Mouse (Mus musculus) heart, embryonic 15.5 days (tissue): ENCODE data around the gene Ranbp3. TPM values are rescaled to one million over a fixed set of nuclear protein-coding genes. Genes with fewer than 3 reads are reported as not detected.
A peak's percentile ranks its signal among the peaks of the same experiment; 100 is the strongest.

Experiments used
- ATAC-seq: fragments of 200-750 bp; cut with Nextera tagmentation; replicated peaks from 2 replicates; pipeline ENCODE4 v1.8.0; 2017; ENCODE audit warnings: low read depth, moderate TSS enrichment; ENCODE audit not compliant: insufficient number of reproducible peaks, insufficient read depth, low FRiP score
- H3K27ac ChIP-seq: fragments of 300-500 bp; sonication (generic); 2 replicates; pipeline ENCODE4 v1.5.1; 2015; ENCODE audit warnings: mild to moderate bottlenecking, inconsistent platforms
- H3K27me3 ChIP-seq: fragments of 300-500 bp; sonication (generic); 2 replicates; pipeline ENCODE4 v1.6.1; 2015; ENCODE audit warnings: inconsistent platforms
- H3K36me3 ChIP-seq: fragments of 300-500 bp; sonication (generic); 2 replicates; pipeline ENCODE4 v1.6.1; 2015; ENCODE audit warnings: mild to moderate bottlenecking, inconsistent platforms
- H3K4me1 ChIP-seq: fragments of 300-500 bp; sonication (generic); replicated peaks from 2 replicates; pipeline ENCODE4 v1.6.1; 2015; ENCODE audit warnings: inconsistent platforms
- H3K4me2 ChIP-seq: fragments of 300-500 bp; sonication (generic); 2 replicates; pipeline ENCODE4 v1.6.1; 2015; ENCODE audit warnings: inconsistent platforms, mild to moderate bottlenecking, moderate library complexity
- H3K4me3 ChIP-seq: fragments of 300-500 bp; sonication (generic); 2 replicates; pipeline ENCODE4 v1.5.1; 2015; ENCODE audit warnings: mild to moderate bottlenecking, inconsistent platforms
- H3K9ac ChIP-seq: fragments of 300-500 bp; sonication (generic); 2 replicates; pipeline ENCODE4 v1.6.1; 2015; ENCODE audit warnings: mild to moderate bottlenecking, inconsistent platforms
- H3K9me3 ChIP-seq: fragments of 300-500 bp; sonication (generic); replicated peaks from 2 replicates; pipeline ENCODE4 v1.6.1; 2016; ENCODE audit warnings: inconsistent platforms
- WGBS: fragments of 180-500 bp; shearing (Covaris S2); methylation state at CpG from one replicate; pipeline ENCODE4 v1.1.7; 2015; ENCODE audit warnings: mixed read lengths; 5-methylcytosine and 5-hydroxymethylcytosine counted together
- polyA plus RNA-seq: library from polyadenylated mRNA; unstranded; fragments of >200 nt; fragmentation: Nextera tagmentation; extraction: Ambion mirVana; gene quantifications from 2 replicates; pipeline ENCODE4 v1.2.1, GENCODE M21; 2015

The Ranbp3 gene
- polyA plus RNA-seq, 1 experiment from 2014 or later = 51.9 TPM

- Histone ChIP-seq H3K27me3 (peaks cover 70% of the 10 kb centered on the region), H3K9ac (peak overlapping the region; percentile 79), H3K4me3 (peak overlapping the region; percentile 67), H3K27ac (peak overlapping the region; percentile 55; the same call in 1 of the 2 replicates), H3K4me1 (peaks cover 38% of the 10 kb centered on the region), H3K9me3 (no peaks in the 10 kb centered on the region), H3K4me2 (peak overlapping the region; percentile 99), H3K36me3 (no peaks in the 10 kb centered on the region)
- ATAC-seq = peak; percentile 20
- 1% methylated on average over 51 of the region's 51 CpGs for WGBS
Observed at GRCm38 (mm10) chr17:56756703-56757399, 83.8 kb downstream of the Ranbp3 start.

- Histone ChIP-seq H3K4me2 (peak within 1 kb of the TSS; percentile 99), H3K4me1 (peaks cover 45% of the 10 kb centered on the region), H3K27ac (peak within 1 kb of the TSS; percentile 55; the same call in 1 of the 2 replicates), H3K27me3 (peaks cover 63% of the 10 kb centered on the region), H3K4me3 (peak within 1 kb of the TSS; percentile 67), H3K9me3 (no peaks in the 10 kb centered on the region), H3K36me3 (no peaks in the 10 kb centered on the region), H3K9ac (peak within 1 kb of the TSS; percentile 79)
- ATAC-seq = peak; percentile 65
- WGBS = under 1% methylated on average over 46 of the region's 48 CpGs
Observed at GRCm38 (mm10) chr17:56757416-56758123, 84.5 kb downstream of the Ranbp3 start, which contains the start of gene Nrtn. Gene Nrtn (minus strand): TSS chr17:56757530.

GRCm38 (mm10) chr17:56758132-56758531, 85.0 kb downstream of the Ranbp3 start:
- H3K4me3 ChIP-seq = no peak overlapping the region
- peak overlapping the region; percentile 99 for H3K4me2 ChIP-seq
- no peak for ATAC-seq
- H3K4me1 ChIP-seq = peaks cover 50% of the 10 kb centered on the region
- 8% methylated on average over 12 of the region's 12 CpGs for WGBS
- H3K9me3 ChIP-seq = no peaks in the 10 kb centered on the region
- no peaks in the 10 kb centered on the region for H3K36me3 ChIP-seq
- no peak overlapping the region for H3K27ac ChIP-seq
- H3K27me3 ChIP-seq = peaks cover 57% of the 10 kb centered on the region
- H3K9ac ChIP-seq = no peak overlapping the region

- Histone ChIP-seq H3K27me3 (peaks cover 46% of the 10 kb centered on the region), H3K4me1 (peaks cover 54% of the 10 kb centered on the region), H3K27ac (no peak overlapping the region), H3K4me3 (no peak overlapping the region), H3K9me3 (no peaks in the 10 kb centered on the region), H3K36me3 (no peaks in the 10 kb centered on the region), H3K9ac (no peak overlapping the region), H3K4me2 (no peak overlapping the region)
- WGBS = 59% methylated on average over 7 of the region's 7 CpGs
- ATAC-seq = no peak
Observed at GRCm38 (mm10) chr17:56759261-56759660, 86.2 kb downstream of the Ranbp3 start.

- H3K4me2 ChIP-seq = no peak overlapping the region
- peaks cover 54% of the 10 kb centered on the region for H3K4me1 ChIP-seq
- no peak overlapping the region for H3K9ac ChIP-seq
- H3K36me3 ChIP-seq = no peaks in the 10 kb centered on the region
- no peak overlapping the region for H3K27ac ChIP-seq
- no peak overlapping the region for H3K4me3 ChIP-seq
- H3K27me3 ChIP-seq = peaks cover 28% of the 10 kb centered on the region
- no peaks in the 10 kb centered on the region for H3K9me3 ChIP-seq
- 70% methylated on average over 3 of the region's 3 CpGs for WGBS
- no peak for ATAC-seq
Observed at GRCm38 (mm10) chr17:56761077-56761476, 88.0 kb downstream of the Ranbp3 start.

Other genes starting within 250 kb of the Ranbp3 start
- gene Ptprs, start 196.8 kb upstream of the Ranbp3 start, polyA plus RNA-seq = 37.6 and 62.0 TPM in 2 replicates
- gene Znrf4, start 160.9 kb upstream of the Ranbp3 start, polyA plus RNA-seq = not detected in 2 replicates
- gene Gm20219, start 118.9 kb upstream of the Ranbp3 start, polyA plus RNA-seq = 0.23 and 1.0 TPM in 2 replicates
- 52.2 and 63.9 TPM in 2 replicates for gene Safb2, start 88.7 kb upstream of the Ranbp3 start, polyA plus RNA-seq
- gene Safb, start 88.5 kb upstream of the Ranbp3 start, polyA plus RNA-seq = 71.2 and 76.0 TPM in 2 replicates
- 289 and 331 TPM in 2 replicates for gene 2410015M20Rik, start 63.5 kb upstream of the Ranbp3 start, polyA plus RNA-seq
- 1,116 and 1,311 TPM in 2 replicates for gene Rpl36, start 59.9 kb upstream of the Ranbp3 start, polyA plus RNA-seq
- gene Lonp1, start 46.4 kb upstream of the Ranbp3 start, polyA plus RNA-seq = 46.4 and 57.4 TPM in 2 replicates
- gene Catsperd, start 45.2 kb upstream of the Ranbp3 start, polyA plus RNA-seq = 0.09 and 0.13 TPM in 2 replicates
- gene Ndufa11, start 44.5 kb downstream of the Ranbp3 start, polyA plus RNA-seq = 912 and 1,025 TPM in 2 replicates
- gene Vmac, start 44.7 kb downstream of the Ranbp3 start, polyA plus RNA-seq = 11.6 and 16.5 TPM in 2 replicates
- gene Nrtn, start 84.2 kb downstream of the Ranbp3 start, polyA plus RNA-seq = 19.8 and 25.7 TPM in 2 replicates
- gene Dus3l, start 91.5 kb downstream of the Ranbp3 start, polyA plus RNA-seq = 28.3 and 37.6 TPM in 2 replicates
- gene Prr22, start 97.0 kb downstream of the Ranbp3 start, polyA plus RNA-seq = 0.92 and 1.1 TPM in 2 replicates
- gene Rfx2, start 157.7 kb downstream of the Ranbp3 start, polyA plus RNA-seq = 4.8 and 6.3 TPM in 2 replicates
- not detected in 2 replicates for gene Acsbg2, start 201.2 kb downstream of the Ranbp3 start, polyA plus RNA-seq
- gene 1700061G19Rik, start 202.2 kb downstream of the Ranbp3 start, polyA plus RNA-seq = 0.30 and 0.43 TPM in 2 replicates